Mouse (Mus musculus) ES-E14 (cell line): ENCODE data around the gene Cmklr1.

Experiments
- CHD2 ChIP-seq: IDR thresholded peaks from 2 replicates; pipeline ENCODE4 v1.6.1; 2014; ENCODE audit warnings: mild to moderate bottlenecking, low read depth, low read length, inconsistent platforms
- HCFC1 ChIP-seq: IDR thresholded peaks from 2 replicates; pipeline ENCODE4 v1.6.1; 2012; ENCODE audit warnings: low read length, inconsistent platforms, borderline replicate concordance; ENCODE audit not compliant: insufficient read depth
- MAFK ChIP-seq: IDR thresholded peaks from 2 replicates; pipeline ENCODE4 v1.6.1; 2014; ENCODE audit warnings: mild to moderate bottlenecking, low read depth, low read length, inconsistent platforms; ENCODE audit not compliant: insufficient read depth
- ZC3H11A ChIP-seq: IDR thresholded peaks from 2 replicates; pipeline ENCODE4 v1.6.1; 2012; ENCODE audit warnings: low read depth, mild to moderate bottlenecking, inconsistent platforms, low read length, borderline replicate concordance

- TF ChIP-seq MAFK (no peak), HCFC1 (no peak), ZC3H11A (no peak), CHD2 (no peak)
Observed at GRCm38 (mm10) chr5:113647141-113647540, 3.1 kb downstream of the Cmklr1 start.
